Mouse (Mus musculus) liver, embryonic 14 days (tissue): ENCODE measurements around the gene Upf3b. TPM values are rescaled to one million over a fixed set of nuclear protein-coding genes. Genes with fewer than 3 reads are reported as not detected.

Experiments used
- polyA plus RNA-seq: library from polyadenylated mRNA; depleted of rRNA; stranded (reverse); fragments of >200 nt; gene quantifications from 2 replicates; pipeline ENCODE4 v1.2.3, GENCODE M21; 2012; rRNA removed

Gene Upf3b
- polyA plus RNA-seq: 16.0 and 16.5 TPM in 2 replicates

GRCm38 (mm10) chrX:37110193-37110880 lies at the start of gene Upf3b:
Upf3b (minus strand) TSS chrX:37110322.

GRCm38 (mm10) chrX:37126671-37127358 lies 16.7 kb upstream of the Upf3b start, which contains the start of gene Nkap:
Nkap (plus strand) TSS chrX:37126795.

GRCm38 (mm10) chrX:37084927-37085660 lies 25.0 kb downstream of the Upf3b start, which contains the start of gene Rpl39:
Rpl39 (minus strand) TSS chrX:37085402.

DNA sequence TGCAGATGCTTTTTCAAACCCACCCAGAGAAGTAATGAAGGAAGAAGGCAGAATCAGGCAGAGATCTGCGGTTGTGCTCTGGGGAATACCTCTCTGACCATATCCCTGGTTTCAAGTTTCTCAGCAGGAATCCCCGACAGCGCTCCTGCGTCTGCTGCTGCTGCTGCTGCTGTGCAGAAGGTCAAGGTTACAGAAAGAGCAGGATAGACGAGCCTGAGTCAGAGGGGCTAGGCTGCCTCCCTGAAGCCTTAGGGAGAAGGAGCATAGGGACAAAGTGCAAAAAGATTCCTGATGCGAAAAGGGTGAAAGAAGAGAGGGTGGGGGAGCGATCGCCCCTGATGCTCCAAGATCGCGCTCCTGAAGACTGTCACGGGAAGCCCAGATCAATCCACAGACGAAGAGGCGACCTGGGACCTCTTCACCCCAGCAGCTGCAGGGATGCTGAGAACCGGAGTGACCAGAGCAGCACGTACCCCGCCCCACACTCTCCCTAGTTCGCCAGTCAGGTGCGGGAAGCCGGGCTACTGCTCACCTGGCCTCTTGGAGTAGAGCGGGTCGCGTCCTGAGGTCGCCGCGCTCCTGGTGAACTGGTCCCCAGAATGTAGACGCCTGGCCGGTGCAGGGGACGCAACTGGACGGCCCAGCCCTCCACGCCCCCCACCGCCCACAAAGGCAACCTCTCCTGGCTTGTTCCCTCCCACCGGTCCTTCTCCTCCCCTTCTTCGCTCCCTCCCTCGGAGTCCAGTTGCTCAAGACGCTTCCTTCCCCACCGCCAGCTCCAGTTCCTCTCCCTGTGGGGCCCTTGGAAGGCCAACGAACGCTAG lies 61.8 kb downstream of the Upf3b start, which contains the start of gene Sowahd:
Gene Sowahd, plus strand, starts transcription at position 780 of the 824 bp plus-strand sequence.

Other genes with a start within 250 kb of the Upf3b start
- gene Ube2a, start 236.4 kb downstream of the Upf3b start, polyA plus RNA-seq: 15.9 and 20.7 TPM in 2 replicates
- 6.6 and 7.8 TPM in 2 replicates for gene C330007P06Rik, start 236.2 kb downstream of the Upf3b start, polyA plus RNA-seq
- 3.2 and 3.3 TPM in 2 replicates for gene Nkrf, start 207.4 kb downstream of the Upf3b start, polyA plus RNA-seq
- 3.3 and 3.5 TPM in 2 replicates for gene Sept6, start 118.5 kb downstream of the Upf3b start, polyA plus RNA-seq
- gene Sowahd, start 61.5 kb downstream of the Upf3b start, polyA plus RNA-seq: 0.02 and 0.06 TPM in 2 replicates
- gene Rpl39, start 24.9 kb downstream of the Upf3b start, polyA plus RNA-seq: 605 and 630 TPM in 2 replicates
- gene Nkap, start 16.5 kb upstream of the Upf3b start, polyA plus RNA-seq: 2.4 and 2.7 TPM in 2 replicates
- gene Akap14, start 58.5 kb upstream of the Upf3b start, polyA plus RNA-seq: not detected in 2 replicates
- 175 and 177 TPM in 2 replicates for gene Ndufa1, start 80.8 kb upstream of the Upf3b start, polyA plus RNA-seq
- gene Rnf113a1, start 80.9 kb upstream of the Upf3b start, polyA plus RNA-seq: 1.7 and 2.0 TPM in 2 replicates
- 0.03 TPM in 1 of 2 replicates, not detected in the other for gene Gm9, start 100.7 kb upstream of the Upf3b start, polyA plus RNA-seq
- gene Rhox1, start 111.9 kb upstream of the Upf3b start, polyA plus RNA-seq: not detected in 2 replicates
- not detected in 2 replicates for gene Rhox2a, start 134.7 kb upstream of the Upf3b start, polyA plus RNA-seq
- not detected in 2 replicates for gene Rhox3a, start 139.6 kb upstream of the Upf3b start, polyA plus RNA-seq
- not detected in 2 replicates for gene Rhox4a, start 155.0 kb upstream of the Upf3b start, polyA plus RNA-seq